Mouse (Mus musculus): ENCODE results near the gene 4933411K16Rik.

The 4933411K16Rik gene

DNA sequence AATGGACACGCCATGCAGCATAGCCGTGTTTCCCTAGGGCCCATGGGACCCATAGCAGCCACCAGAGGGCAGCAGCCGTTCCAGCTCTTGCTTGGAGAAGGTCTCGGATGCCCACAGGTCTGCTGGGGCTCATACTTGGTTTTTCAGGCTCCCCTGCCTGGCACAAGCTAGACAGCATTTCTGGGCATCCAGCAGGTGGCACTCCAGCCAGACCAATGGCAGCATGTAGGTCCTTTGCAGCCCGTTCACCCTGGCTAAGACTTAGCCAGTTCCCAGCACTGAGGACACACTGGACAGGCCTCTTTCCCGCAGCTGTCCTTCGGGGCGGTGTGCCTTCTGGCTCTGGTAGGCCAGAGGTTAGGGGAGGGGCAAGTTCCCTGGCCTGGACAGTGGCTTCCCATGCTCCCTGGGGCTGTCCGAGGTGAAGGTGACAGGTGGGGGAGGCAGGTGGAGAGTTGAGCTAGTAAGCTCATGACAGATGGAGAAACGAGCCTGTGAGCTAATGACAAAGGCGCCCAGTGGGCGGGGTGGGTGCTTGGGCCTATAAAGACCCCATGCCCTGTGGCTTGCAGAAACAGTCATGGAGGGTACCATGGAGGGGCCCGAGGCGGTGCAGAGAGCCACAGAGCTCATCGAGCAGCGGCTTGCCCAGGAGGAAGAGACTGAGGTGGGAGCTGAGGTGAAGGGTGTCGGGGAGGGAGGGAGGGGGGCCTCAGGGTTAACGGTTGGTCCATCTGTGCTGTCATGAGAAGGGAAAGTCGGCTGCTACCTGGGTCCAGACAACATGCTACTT is 16.4 kb upstream of the 4933411K16Rik start, which contains the start of gene Ankrd2:
Gene Ankrd2, plus strand, starts transcription at position 545 of the 793 bp plus-strand sequence.
- peak; percentile 67 for DNase-seq (ENCODE audit: low spot score)

DNA sequence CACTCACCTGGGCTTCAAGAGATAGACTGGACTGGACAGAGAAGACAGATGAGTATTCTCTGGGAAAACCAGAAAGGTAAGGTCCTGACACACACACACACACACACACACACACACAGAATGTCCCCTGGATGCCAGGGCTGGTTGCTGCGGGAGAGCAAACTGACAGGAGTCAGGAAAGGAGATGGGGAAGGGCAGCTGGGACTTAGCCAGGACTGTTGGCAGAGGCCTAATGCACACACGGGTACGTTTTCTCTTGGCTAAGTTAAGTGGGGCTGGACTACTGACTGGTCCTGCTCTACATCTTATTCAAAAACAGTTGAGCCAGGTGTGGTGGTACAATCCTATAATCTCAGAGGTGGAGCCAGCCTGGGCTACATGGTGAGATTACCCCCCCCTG is 15.7 kb upstream of the 4933411K16Rik start:
- no peak for DNase-seq (ENCODE audit: low spot score)

DNA sequence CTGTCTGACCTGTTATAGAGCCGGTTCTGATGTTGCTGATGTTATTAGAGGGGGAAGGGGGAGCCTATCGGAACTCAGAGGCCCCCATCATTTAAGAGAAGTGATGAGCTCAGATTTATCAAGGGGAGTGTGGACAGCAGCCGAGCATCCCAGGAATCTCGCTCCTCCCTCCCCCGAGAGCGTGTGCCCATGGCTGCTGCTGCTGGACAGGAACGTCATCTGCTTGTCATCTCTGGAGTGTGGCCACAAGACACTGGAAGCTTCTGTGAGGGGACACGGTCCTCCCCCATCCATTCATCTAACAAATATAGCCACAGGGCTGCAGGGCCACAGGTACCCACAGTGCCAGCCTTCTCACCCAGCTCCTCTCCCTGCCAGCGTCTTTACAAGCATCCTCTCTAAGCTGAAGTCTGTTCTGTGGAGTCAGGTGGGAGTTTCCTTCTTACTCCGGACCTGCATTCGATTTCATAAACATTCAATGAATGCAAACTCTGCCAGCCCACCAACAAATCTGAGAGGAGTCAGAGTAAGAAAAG is 14.8 kb upstream of the 4933411K16Rik start:
- no peak for DNase-seq (ENCODE audit: low spot score)

DNA sequence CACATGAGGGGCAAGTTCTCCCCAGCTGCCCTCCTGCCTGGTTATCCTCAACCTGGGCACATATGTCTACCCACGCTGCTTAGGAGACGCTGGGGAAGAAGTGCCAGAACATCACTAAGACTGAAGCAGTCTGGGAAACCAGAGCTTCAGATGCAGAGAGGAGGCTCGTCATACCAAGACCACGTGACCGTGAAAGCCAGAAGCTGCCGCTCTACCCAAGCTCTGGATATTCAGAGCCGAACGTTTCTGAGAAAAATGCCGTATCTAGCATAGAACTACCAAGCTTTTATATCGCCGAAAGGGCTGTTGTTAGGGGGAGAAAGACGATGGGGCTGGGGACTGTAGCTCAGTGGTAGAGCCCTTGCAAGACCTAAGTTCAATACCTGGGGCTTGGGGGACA is 13.7 kb upstream of the 4933411K16Rik start:
- DNase-seq (ENCODE audit: low spot score), result no peak

DNA sequence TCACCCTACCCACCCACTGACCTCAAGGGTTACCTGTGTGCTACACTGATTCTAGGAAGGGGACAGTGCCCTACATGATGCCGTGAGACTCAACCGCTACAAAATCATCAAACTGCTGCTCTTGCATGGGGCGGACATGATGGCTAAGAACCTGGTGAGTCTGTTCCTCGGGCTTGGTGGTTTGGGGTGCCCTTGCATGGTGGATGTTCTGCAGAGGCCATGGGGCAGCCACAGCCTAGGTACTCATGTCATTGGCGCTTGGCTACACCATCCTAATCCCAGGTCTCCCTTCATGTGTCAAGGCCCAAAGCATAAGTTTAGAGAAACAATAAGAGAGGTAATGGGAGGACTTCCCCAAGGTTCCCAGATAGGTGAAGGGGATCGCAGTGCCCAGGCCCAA is 8.1 kb upstream of the 4933411K16Rik start:
- DNase-seq (ENCODE audit: low spot score), result no peak

DNA sequence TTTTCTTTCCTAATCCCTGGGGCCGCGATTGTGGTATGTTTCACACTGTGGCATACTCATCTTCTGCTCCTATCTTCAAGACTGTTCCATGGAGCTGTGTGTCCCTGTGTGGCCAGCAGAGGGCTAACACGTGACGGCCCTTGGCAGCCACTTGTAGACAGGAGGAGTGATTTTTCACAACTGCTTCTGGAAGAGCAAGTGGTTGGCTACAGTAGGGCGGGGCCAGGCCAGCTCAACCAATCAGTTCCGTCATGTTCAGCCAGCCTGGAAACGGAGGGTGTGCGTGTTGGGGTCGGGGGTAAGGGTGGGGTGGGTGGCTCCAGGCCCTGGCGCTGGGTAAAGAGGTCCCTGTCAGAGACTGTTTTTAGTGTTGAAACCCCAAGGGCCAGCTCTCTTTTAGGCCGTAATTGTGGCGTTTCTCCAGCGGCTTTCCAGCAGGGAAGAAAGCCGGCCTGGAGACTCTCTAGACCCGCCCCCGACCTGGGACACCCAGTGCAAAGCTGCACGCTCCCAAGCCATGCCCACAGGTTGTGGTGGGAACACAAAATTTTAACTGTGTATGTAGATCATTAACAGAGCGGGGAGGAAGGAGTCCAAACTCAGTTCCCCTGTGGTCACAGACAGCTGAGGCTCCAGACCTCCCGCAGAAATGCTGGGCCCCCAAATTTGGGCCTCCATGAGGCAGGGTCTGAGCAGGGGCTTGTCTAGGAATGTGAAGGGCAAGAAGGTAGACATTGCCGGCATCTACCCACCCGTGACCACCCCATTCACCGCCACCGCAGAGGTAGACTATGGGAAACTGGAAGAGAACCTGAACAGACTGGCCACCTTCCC is 6.6 kb upstream of the 4933411K16Rik start, which contains the start of gene Hoga1:
Gene Hoga1, plus strand, starts transcription at position 342 of the 834 bp plus-strand sequence.
- DNase-seq (ENCODE audit: low spot score), result no peak

DNA sequence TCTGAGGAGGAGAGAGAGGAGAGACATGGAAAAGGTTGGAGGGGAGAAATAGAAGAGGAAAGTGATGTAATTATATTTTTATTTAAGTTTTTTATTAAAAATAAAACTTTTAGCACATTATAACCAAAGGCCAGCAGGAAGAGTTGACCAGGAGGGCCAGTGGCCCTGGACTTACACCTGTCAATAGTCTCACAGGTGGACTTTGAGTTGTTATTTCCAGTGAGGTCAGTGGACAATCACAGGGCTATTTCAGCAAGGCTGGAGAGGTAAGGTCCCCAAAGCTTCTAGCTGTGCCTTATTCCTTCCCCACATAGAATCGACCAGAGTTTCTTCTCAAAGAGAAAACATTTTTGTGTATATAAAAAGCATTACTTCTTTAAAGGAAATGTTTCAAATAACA is 1.8 kb upstream of the 4933411K16Rik start:
- DNase-seq (ENCODE audit: low spot score), result no peak

DNA sequence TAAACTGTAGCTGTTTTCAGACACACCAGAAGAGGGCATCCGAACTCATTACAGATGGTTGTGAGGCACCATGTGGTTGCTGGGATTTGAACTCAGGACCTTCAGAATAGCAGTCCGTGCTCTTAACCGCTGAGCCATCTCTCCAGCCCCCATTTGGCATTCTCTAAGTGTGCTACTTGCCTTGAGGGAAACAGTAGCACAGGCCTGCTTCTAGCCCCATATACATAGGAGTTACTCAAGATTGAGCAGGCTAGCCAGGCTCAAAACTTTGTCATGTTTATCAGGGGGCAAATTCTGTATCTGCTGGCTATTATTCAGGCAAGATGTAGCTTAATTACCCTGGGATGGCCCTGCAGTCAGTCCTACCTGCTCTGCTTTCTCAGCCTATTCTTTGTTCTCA is 697 bp upstream of the 4933411K16Rik start:
- no peak for DNase-seq (ENCODE audit: low spot score)

DNA sequence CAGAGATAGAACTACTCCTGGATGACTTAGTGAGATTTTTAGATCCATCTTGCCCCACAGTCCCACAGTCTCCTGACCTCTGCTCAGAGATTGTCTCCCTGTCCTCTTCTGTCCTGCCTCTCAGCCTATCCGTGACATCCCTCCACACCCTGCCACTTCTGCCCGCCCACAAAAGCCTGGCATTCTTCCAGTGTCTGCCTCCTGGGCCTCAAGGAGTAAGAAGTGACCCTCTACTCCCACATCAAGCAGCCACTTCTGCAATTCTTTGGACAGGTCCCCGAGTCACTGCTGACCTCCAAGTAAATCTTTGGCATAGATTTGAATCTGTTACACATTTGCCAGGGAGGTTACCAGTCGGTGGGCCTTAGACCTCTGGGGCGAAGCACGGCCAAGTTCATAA is 2.2 kb downstream of the 4933411K16Rik start:
- DNase-seq (ENCODE audit: low spot score), result no peak

DNA sequence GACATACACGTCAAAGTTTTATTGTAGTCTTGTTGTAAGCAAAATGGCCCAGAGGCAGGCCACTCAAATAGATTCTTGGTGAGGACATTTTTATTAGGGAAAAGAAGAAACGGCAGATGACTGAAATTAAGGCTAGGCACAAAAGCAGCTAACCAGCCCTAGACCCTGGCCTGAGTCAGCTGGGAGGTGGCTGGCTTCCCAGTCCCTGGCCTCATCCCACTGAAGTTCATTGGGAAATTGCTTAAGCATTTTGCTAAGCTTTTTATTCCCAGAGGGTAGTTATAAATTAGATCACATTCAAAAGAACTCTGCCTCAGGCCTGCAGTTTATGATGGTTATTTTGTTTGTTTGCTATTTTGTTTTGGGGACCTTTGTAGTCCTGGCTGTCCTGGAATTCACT is 3.8 kb downstream of the 4933411K16Rik start:
- DNase-seq (ENCODE audit: low spot score), result peak; percentile 36

DNA sequence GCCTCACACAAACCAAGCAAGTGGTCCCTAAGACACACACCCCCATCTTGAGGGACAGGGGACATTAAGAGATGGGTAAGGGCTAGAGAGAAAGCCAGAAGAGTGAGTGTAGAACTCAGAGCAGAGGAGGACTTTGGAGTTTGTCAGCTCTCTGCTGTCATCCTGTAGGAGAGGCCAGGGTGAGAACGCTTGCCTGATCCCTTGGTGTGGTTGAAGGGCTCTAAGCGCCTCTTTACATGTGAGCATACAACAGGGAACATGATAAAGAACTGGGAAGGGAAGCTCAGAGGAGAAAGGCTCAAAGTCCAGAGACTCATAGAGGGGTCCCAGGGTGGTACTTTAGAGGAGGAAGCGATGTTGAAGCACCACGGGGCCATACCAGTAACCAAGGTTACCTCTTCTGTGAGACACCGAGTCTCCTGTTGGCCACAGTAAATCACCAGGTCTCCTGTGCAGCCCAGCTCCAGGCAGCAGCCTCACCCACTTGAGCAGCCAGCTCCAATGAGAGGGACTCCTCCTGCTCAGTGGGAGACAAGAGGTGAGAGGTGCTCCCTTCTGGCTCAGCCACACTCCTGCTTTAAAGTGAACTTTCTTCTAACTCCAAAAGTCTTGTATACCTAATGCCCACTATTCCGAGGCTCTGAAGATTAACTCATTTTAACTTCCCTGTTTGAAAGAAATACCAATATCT is 4.8 kb downstream of the 4933411K16Rik start:
- DNase-seq (ENCODE audit: low spot score), result no peak

DNA sequence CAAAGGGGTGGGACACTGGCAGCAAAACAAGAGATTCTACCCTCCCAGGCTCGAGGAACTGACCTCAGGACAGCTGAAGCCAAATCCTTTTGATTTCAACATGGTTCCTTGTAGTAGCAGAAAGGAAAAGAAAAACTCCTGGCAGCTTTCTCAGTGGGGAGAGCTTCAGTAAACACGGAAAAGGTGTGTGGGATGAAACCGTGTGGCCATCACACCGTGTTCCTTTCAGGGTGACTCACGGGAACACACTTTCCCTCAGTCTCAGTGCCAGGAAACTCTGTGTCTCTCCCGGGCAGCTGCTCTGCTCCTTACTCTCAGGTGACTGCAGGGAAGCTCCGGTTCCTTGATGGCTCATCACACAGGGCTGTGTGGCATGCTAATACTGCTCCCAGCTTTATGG is 6.4 kb downstream of the 4933411K16Rik start:
- no peak for DNase-seq (ENCODE audit: low spot score)

DNA sequence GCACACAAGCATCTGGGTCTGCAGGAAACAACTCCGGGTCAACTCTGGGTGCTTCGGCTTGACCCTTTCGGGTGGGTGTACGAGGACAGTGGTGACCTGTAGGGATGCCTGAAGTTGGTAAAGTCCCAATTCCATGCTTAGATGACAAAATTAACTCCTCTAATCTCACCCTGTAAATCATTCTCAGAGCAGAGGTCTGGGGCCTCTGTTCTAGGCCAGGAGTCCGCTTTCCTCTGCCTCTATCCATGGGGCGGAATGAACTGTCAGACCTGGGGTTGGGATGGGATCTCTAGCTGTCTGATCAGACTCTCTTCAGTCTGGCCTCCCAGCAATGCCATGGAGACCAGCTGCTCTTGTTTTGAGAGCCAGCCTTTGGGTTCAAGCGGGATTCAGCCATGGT is 9.4 kb downstream of the 4933411K16Rik start:
- no peak for DNase-seq (ENCODE audit: low spot score)

DNA sequence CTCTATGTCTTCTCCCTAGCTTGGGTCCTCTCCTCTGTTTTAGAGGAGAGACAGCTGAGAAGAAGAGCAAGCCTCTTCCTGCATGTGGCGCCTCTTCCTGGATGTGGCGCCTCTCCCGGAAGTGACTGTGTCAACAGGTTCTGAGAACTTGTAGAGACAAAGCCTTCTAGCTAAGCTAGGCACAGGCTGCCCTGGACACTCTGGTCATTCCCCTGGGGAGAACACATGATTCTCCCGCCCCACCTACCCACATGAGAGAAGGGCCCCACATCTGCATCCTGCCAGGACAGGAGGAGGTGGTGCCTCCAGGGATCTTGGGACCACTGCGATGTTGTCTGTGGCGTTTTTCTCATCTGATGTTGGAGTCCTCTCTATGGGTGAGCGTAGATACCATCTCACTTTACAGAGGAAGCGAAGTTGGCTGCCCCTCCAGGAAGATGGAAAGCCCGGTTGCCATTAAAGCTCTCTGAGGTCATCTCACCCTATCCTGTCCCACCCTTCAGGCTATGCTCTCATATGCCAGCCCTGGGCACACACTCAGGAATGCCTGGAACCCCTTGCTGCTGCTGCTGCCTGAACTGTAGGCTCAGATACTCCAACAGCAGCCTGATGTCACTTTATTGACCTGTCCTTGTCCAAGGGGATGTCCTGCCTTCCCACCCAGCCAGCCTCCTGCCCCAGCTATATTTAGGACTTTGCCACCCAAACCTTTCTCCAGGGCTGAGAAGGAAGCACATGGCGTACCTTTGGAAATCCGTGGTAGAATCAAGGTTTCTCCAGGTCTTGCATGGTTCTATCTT is 16.6 kb downstream of the 4933411K16Rik start:
- DNase-seq (ENCODE audit: low spot score), result no peak

DNA sequence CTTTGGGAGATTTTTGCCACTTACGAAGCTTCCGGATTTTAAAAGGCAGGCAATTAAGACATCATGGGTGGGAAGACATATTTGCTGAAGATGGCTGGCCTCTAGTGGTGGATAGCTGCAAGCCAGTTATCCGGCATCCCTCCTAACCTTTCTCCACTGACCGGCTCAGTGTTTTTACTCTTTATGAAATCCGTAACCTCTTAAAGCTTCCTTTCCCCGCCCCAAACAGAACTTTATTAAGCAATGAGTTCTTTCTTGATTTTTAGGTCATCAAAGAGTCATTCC is 17.1 kb downstream of the 4933411K16Rik start:
- no peak for DNase-seq (ENCODE audit: low spot score)

DNA sequence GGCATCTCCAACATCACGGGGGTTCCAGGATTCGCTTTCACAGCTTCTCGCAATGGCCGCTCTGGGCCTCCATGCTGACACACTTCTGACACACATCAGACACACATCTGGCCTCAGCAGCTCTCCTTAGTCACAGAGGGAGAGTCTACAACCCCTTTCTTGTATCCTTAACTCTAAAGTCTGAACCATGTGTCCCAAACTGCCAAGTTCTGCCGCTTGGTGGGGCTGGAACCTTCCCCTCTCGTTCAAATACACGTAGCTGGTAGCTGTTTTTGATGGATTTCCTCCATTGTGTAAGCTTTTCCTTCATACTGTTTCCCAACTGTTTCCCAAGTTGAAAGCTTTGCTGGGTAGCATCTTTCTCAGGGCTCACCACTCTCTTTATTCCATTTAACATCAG is 19.2 kb downstream of the 4933411K16Rik start:
- no peak for DNase-seq (ENCODE audit: low spot score)

DNA sequence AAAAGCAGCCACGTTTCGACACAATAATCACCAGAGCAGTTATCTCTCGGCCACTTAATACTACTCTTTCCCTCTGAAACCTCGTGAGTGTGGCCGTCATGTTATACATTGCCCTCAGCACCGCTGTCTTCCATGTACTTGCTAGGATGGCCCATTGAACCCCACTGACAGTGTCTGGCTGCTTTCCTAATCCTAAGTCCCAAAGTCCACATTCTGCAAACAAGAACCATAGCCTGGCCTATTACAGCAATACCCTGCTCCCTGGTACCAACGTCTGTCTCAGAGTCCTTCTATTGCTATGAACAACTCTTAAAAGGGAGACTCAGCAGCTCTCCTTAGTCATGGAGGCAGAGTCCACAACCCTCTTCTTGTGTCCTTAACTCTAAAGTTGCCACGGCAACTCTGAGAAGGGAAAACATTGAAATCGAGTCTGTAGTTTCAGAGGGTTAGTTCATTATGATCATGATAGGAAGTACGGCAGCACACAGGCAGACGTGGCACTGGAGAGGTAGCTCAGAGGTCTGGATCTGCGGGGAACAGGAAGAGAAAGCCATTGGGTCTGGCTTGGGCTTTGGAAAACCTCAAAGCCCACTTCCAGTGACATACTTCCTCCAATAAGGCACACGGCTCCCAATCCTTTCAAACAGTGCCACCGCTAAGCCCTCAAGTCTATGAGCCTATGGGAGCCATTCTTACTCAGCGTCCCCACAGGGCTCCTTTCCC is 20.0 kb downstream of the 4933411K16Rik start:
- no peak for DNase-seq (ENCODE audit: low spot score)

DNA sequence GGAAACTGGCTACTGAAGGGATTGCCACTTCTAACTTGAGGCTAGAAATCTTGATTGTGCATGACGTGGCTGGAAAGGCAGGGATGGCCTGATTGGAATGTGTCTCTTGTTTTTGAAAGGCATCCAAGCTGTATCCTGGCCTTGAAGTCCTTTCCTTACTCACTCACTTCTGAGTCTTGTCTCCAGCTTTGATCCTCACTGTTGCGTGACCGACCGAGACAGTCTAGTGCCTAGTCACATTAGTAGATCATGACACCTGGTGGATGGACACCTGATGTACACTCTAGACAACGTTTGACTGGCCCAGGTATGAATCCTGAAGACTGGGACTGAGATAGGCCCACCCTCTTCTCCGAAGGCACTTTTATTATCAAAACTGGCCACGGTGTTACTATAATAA is 20.8 kb downstream of the 4933411K16Rik start:
- DNase-seq (ENCODE audit: low spot score), result no peak

DNA sequence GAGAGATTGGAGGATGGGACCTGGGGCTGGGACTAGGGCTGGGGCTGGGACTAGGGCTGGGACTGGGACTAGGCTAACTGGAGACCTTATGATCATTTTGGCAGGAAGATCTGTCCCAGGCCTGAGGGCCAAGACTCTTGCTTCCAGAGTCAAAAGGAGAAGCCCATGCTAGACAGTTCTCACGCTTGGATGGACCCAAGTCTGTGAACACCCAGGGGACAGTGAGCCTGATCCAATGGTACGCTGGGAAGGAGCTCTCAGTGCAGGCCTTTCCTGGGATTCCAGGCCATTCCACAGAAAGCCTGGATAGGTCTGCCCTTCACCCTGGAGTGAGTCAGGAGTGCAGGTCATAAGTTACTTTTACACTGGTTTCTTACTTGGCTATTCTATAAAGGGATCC is 23.0 kb downstream of the 4933411K16Rik start:
- DNase-seq (ENCODE audit: low spot score), result no peak

DNA sequence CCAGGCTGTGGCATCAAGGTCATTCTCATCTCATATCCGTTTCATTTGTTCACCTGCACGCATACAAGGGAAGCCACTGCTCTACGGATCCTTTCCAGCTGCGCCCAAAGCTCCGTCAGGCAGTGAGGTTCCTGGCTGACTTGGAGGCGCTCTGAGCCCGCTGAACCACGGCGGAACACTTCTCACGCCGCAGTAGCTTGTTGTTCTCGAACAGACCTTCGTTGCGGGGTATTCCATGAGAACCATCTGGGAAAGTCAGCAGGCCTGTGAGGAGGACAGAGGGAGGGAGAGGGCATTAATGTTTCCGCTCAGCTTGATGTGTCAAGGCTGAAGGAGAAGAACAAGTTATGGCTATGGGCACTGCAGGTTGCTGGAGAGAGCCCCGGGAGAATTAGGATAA is 23.9 kb downstream of the 4933411K16Rik start:
- DNase-seq (ENCODE audit: low spot score), result no peak

DNA sequence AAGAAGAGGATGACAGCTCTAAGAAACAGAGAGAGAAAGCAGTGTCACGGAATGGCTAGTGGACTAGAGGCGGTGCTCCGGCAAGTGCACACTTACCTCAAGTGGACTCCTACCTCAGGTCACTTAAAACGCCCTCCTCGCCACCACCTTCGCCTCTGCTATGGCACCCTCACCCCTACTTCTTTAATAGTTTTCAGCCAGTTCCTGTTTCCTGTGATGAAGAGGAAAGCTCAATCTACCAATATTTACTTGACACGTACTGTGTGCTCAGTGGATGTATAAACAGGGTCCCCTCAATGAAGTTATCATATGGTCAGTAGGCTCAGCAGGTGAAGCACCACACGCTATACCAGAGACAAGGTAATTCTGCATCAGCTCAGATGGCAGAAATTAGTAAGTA is 26.5 kb downstream of the 4933411K16Rik start:
- no peak for DNase-seq (ENCODE audit: low spot score)
